Mouse (Mus musculus) layer of hippocampus, postnatal 25 days (tissue): Measurements from ENCODE around the gene Glyctk. TPM values are rescaled to one million over a fixed set of nuclear protein-coding genes. Genes with fewer than 3 reads are reported as not detected.

Experiments used
- microRNA-seq, 2 experiments: library from miRNA; unstranded; fragments of <30 nt; microRNA quantifications; one replicate each; pipeline ENCODE4 v1.2.0; 2021
- total RNA-seq, 2 experiments: library from RNA; stranded (reverse); gene quantifications; 2 replicates each; pipeline ENCODE4 v1.2.3; 2021

Glyctk gene
- total RNA-seq, 2 experiments from 2014 or later, result 3.1 to 3.3 TPM

Small RNA genes within 50 kb of the gene (microRNA-seq; reads per million reads assigned to microRNA genes)
- gene Mir135a-1, result 6.4 to 8.4 reads per million in 2 experiments
- 62,761 to 68,558 reads per million in 2 experiments for gene Mirlet7g

Other genes with a start within 250 kb of the Glyctk start
- under 1 TPM; 0.40 to 0.54 TPM for gene Col6a5, start 197.5 kb downstream of the Glyctk start, total RNA-seq
- 1 to 10 TPM in 1 of 2 experiments, under 1 TPM in 1; 0.91 to 1.9 TPM for gene Col6a4, start 61.4 kb downstream of the Glyctk start, total RNA-seq
- 100 to 1,000 TPM; 132 to 141 TPM for gene Wdr82, start 12.8 kb upstream of the Glyctk start, total RNA-seq
- 10 to 100 TPM; 15.6 to 16.6 TPM for gene Ppm1m, start 41.6 kb upstream of the Glyctk start, total RNA-seq
- gene Twf2, start 45.0 kb upstream of the Glyctk start, total RNA-seq, result 10 to 100 TPM; 52.3 to 57.2 TPM
- 1 to 10 TPM; 1.2 to 1.5 TPM for gene Tlr9, start 64.5 kb upstream of the Glyctk start, total RNA-seq
- gene Alas1, start 90.5 kb upstream of the Glyctk start, total RNA-seq, result 100 to 1,000 TPM; 147 to 151 TPM
- gene Poc1a, start 122.9 kb upstream of the Glyctk start, total RNA-seq, result 10 to 100 TPM; 11.7 to 13.0 TPM
- 10 to 100 TPM; 82.4 to 91.1 TPM for gene Dusp7, start 210.5 kb upstream of the Glyctk start, total RNA-seq